Mouse (Mus musculus): ENCODE data around the gene D430041D05Rik.

DNA sequence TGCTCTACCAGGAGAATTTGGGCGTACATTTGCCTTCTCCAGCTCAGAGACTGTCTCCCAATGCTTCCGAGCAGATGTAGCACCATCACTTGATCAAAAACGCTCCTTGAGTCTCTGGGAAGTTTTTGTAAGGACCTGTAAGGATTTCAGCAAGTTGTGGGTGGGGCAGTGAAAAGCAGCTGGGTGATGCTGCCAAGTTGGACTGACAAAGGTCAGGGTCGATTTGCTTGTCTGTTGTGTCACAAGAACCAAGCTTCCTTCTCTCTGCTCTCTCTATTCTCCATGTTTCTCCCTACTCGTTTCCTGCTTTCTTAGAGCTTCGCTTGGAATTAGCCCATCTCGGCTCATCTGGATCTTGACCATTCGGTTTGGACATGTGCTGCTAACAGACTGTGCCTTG, 268.7 kb downstream of the D430041D05Rik start:
- no peak for TF ChIP-seq CTCF (IDR thresholded peaks at IDR 0.05; ENCODE audit: low read depth, low read length)
- TF ChIP-seq POLR2A (IDR thresholded peaks at IDR 0.05; ENCODE audit: borderline replicate concordance, low read depth, low read length) = no peak
